Mouse (Mus musculus) heart, postnatal 36 days (tissue): ENCODE measurements around the gene Timp3. TPM values are rescaled to one million over a fixed set of nuclear protein-coding genes. Genes with fewer than 3 reads are reported as not detected.

Experiments
- DNase-seq, 2 experiments: peaks; one replicate each; pipeline ENCODE4 v3.0.0; 2021 to 2022
- intact Hi-C: fragments of 180-260 bp; cut with DNase I; formaldehyde crosslinking; loops from one replicate; pipeline ENCODE4 v1.15.1; 2025
- total RNA-seq, 2 experiments: library from RNA; stranded (reverse); gene quantifications; 2 replicates each; pipeline ENCODE4 v1.2.3; 2021

Timp3 gene
- total RNA-seq, 2 experiments from 2014 or later, result 165 to 209 TPM

DNA sequence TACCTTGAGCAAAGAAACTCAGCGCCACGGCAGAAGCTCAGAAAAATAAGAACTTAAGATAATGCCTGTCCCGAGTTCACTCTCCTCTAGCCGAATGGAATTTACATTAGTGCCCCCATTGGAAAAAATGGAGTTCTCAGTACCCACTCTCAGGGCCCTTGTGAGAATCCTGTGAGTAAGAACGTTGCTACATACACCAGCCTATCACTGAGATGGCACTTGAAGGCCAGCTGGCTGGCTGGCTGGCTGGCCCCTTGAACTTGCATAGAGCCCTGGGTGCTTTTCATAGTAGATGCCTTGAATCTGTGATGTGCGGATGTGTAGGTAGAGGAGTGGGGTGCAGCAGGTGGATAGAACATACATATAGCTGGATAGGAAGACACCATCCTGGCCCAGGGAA is 43.2 kb downstream of the Timp3 start:
- DNase-seq, result no peak
- intact Hi-C loops, result no loop called here

DNA sequence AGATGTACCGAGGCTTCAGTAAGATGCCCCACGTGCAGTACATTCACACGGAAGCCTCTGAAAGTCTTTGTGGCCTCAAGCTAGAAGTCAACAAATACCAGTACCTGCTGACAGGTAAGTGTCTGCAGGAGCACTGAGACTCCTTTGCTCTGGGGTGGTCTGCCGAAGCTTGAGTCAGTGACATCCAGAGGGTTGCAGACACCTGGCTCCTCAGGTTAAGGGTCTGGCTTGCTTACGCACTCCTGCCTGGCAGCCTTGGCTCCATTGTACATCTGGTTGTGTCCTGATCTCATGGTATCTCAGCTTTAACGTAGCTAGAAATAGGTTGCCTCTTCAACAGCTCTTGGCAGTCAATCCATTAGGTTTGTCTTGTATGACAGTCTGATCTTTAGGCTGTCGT is 43.8 kb downstream of the Timp3 start:
- intact Hi-C loops, result no loop called here

DNA sequence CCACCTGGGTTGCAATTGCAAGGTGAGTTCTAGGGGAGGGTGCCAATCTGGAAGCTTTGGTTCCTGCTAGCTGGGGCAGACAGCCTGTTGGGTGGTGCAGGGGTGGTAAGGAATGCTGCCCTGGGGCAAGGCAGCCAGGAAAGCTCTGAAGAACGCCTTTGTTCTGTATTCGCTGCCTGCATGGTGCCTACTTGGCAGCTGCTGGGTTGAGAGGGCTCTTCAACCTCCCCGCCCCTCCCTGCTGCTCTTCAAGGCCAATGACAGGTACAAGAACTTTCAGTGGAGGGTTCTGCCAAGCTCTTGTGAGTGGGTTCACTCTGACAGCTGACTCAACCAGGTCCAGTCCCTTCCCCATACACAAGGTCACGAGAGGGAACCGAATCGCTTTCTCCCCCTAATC is 44.5 kb downstream of the Timp3 start:
- DNase-seq, result no peak
- intact Hi-C loops, result no loop called here

More for the DNA sequence above, 43.8 kb downstream of the Timp3 start:
- DNase-seq, result no peak

DNA sequence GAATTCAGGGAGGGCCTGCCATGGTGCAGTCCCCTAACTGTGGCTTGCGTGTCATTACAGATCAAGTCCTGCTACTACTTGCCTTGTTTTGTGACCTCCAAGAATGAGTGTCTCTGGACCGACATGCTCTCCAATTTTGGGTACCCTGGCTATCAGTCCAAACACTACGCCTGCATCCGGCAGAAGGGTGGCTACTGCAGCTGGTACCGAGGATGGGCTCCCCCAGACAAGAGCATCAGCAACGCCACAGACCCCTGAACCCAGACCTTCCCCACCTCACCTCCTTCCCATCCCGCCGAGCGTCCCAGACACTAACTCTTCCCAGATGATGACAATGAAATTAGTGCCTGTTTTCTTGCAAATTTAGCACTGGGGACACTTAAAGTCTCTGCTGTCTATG is 45.5 kb downstream of the Timp3 start:
- DNase-seq, result no peak
- intact Hi-C loops, result no loop called here

DNA sequence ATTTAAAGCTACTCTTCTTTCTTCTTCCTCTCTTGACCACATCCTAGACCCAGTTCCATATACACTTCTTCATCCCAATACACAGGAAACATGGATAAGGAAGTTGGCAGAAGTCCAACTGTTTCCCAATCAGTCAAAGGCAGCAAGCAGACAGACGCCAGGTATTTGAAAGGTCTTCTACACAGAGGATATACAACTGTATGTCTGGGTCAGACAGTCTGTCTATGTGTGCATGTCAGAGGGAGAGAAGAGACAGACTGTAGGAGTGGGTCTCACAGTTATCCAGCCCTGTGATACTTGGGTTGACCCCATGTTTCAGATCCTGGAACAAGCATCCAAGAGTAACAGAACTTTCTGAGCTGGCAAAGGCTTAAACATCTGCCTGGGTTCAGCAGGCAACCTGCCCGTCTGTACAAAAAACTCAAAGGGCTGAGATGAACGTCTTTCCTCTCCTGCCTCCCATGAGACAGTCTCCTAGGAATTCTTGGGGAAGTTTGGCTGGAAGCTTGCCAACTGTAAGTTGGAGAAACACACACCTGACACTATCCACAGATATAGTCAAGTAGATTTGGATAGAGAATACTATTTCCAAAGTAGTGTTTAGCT is 46.2 kb downstream of the Timp3 start:
- intact Hi-C loops, result no loop called here
- no peak for DNase-seq

DNA sequence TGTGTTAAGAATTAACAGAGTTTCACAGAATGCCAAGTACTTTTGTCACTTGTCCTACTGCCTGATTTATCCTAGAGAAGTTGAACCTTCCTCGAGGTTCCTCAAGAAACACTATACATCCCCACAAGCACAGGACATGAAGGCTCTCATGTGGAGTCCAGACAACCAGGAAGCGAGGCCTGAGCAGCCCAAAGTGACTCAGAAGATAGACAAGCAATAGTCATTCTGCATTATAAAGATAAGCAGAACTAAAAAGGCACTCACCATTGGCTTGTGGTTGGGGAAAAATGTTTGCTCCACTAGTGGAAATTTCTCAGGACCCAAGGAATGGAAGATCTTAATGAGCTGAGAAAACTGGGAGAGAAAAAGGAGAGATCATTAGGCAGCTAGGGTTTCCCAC is 51.1 kb downstream of the Timp3 start:
- DNase-seq, result no peak
- intact Hi-C loops, result loop anchor here (5.0 kb wide), 1 partner anchor 284 kb away; no protein-coding TSS in a partner anchor

DNA sequence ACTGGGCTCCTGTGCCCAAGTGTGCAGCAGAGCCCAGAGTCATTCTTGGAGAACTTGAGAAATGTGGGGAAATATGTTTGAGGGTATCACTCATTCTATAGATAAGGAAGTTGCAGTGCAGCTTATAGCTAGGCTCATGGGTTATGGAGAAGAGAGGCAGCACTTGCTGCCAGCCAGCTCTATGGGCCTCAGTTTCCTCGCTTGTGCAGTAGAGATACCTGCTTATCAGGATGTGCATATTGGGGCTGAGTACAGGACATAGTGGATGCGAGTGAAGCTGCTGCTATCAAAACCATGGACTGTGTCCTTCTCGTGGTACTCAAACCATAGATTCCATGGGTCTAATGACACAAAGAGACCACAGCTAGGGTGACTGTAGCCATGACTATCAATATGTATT is 52.3 kb downstream of the Timp3 start:
- DNase-seq, result no peak
- intact Hi-C loops, result loop anchor here (5.0 kb wide), 1 partner anchor 285 kb away; no protein-coding TSS in a partner anchor

DNA sequence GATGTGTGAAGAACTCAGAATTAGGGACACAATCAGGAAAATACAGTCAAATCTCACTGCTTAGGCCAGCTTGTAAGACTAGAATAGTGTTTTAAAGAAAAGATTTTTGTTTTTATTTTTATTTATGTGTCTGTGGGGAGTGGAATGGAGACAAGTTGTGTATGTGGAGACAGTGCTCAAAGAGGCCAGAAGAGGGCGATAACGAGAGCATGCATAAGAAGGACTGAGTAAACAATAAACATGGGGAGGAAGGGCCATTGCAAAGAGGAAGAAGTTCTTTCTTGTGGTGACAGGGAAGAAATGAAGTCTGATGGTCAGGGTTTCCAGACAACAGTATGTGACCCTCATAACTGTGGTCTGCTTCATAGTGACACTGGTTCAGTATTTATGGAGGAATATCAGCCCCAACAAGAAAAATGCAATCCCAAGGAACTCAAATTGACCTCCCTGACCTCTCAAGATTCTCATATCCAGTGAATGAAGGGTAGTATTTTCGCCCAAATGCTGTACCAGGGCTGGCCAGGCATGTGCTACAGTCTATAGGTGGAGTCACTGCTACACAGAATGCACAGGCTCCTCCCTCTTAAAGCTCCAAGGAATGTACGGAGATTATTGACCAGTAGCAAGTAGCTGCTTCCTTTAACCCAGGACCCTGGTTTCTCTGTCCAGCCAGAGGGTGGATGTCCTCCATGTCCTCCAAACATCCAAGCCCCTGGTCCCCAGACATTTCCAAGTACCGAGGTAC is 56.8 kb downstream of the Timp3 start:
- no peak for DNase-seq
- intact Hi-C loops, result loop anchor here (2.0 kb wide), 1 partner anchor 96 kb away; no protein-coding TSS in a partner anchor

DNA sequence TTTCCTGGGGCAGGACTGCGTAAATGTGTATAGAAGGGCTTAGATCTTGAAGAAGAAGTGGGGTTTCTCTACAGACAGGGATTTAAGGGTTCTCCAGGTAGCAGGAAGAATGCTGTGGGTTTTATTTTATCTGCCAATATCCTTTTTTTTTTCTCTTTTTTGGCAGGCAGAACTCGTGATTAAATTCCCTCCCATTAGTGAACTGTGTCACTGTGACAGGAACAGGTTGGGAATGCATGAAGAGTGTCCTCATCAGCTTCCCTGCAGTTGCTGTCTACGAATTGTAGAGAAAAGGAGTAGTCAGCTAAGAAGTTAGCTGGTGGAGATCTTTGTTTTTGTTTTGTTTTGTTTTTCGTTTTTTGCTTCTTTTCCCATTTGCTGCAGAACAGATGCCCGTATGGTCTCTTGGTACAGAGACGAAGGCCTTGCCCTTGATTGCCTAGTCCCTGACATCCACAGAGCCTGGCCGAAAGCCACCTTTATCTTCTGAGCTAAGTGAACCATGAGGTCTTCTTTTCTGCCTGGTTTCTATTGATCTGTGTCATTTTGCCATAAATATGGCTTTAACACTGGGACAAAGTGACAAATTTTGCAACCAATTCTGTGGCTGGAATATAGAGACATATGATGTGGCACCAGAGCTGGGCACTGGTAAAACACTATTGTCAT is 58.3 kb downstream of the Timp3 start:
- DNase-seq, result no peak
- intact Hi-C loops, result no loop called here

DNA sequence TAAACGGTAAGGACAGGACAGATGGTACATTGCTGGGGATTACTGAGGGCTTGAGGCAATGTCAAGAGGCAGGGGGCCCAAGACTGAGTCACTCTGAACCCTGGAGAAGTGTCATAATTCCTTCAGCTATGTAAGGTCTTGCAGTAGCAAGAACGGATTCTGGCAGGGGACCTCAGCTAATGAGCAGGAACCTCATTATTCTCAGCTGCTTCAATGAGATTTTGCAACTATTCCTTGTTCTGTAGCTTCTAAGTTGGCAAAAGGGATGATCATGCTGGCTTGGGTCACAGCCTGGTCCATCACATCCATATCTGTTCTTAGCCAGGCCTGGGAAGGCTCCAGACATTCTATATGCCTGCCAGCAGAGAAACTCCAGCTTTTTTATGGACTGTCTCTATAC is 59.0 kb downstream of the Timp3 start:
- intact Hi-C loops, result no loop called here
- no peak for DNase-seq

DNA sequence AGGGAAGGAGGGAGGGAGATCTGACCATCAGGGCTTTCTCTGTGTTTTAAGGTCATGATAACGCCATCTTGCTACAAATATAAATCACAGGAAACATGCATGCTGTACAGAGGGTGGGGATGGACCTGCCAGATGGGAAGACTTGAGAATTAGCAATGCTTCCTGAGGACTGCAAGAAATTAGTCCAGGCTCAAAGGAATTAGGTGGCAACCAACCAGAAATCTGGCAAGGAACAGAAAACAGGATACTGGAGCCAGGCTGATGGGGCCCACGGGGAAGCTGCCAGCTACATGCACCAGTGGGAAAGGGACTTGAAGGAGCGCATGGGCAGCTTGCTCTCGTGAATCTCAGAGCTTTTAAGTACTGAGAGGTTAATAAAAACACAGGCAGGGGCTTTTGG is 59.5 kb downstream of the Timp3 start:
- intact Hi-C loops, result no loop called here

DNA sequence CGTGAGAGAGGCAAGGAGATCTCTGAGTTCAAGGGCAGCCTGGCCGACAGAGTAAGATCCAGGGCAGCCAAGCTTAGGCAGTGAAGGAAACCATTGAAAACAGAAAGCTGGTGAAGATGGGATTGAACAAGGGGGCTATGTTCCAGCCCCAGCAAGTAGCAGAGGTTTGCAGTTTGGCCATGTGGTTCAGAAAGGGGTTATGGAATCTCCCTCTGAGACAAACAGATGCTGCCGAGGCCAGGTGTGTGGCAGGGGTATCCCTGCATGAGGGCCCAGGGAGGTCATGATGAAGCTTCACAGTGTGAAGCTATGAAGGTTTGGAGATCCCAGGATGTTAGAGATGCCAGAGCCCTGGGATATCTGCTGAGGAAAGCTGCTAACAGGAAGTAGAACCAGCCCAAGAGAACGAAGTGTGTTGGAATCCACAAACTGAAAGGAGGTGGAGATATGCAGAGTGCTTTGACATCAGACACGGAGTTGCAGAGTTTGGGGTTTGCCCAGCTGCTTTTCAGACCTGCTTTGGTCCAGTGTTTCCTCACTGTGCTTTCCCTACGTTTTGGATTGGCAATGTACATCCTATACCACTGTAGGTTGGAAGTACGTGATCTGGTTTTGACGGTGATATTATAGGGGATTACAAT is 63.6 kb downstream of the Timp3 start:
- intact Hi-C loops, result no loop called here
- DNase-seq, result no peak

More for the DNA sequence above, 59.5 kb downstream of the Timp3 start:
- no peak for DNase-seq

DNA sequence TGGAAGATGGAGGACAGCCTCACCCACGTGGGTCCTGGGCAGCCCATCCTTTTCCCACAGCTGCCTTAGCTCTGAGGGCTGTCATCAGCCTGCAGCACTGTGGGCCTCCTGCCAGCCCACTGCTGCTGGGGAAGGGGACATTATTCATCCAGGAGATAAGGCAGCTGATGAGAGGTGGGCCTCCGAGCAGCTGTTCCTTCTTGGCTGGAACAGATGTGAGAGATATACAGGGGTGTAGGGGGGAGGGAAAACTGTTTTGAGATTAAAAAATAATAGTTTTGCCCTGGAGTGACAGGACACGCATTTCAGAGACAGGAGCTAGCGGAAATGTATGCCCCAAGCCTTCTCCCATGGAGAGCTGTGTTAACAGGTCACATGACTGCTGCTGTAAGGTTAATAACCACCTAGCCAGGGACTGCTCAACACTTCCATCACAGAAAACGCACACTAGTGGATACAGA is 65.5 kb downstream of the Timp3 start:
- intact Hi-C loops, result no loop called here
- DNase-seq, result peak; percentile 63 to 70

DNA sequence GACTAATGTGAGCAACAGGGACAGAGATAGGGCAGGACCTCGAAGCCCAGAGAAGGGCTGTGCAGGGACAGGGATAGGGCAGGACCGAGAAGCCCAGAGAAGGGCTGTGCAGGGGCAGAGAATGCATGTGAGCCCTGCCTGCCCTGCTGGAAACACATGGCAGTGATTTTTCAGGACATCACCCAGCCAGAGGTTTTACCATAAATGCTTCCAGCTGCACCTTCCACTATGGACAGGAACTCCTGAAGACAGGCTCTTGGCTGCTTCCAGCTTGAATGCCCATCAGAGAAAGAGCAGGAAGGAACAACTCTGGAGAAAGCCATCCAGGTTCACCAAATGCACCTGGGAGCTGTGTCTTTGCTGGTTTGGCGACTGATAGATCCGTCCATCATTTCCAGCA is 67.2 kb downstream of the Timp3 start:
- DNase-seq, result no peak
- intact Hi-C loops, result no loop called here

DNA sequence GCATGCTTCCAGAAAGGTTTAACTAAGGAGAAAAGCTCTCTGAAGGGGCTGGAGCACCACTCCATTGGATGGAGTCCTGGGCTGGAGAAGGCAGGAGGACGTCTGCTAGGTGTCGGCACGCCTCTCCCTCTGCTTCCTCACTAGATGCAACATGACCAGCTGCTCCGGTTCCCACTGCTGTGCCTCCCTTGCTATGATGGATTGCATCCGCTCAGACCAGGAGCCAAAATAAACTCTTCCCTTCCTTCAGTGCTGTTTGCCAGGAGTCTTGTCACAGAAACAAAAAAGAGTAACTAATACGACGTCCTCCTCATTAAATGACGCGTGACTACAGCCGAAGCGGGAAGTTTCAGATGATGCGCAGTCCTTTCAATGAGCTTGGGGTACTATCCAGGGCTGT is 68.6 kb downstream of the Timp3 start:
- DNase-seq, result peak in 1 of 2 experiments; percentile 23
- intact Hi-C loops, result no loop called here

DNA sequence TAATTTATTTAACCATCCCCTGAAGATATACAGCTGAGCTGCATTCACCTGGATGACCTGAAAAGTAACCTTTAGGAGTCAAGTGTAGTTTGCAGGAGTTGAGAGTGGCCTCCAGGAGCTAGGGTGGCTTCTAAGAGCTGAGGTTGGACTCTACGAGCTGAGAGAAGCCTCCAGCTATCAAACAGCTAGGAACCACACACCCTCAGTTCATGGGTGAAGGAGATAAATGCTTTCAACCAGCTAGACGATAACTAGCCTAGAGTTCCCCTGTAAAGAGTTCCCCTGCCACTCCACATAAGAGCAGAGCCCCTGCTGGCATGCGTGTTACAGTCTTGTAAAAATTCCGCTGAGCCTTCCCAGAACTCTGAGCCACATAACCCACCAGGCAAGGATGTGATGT is 69.2 kb downstream of the Timp3 start:
- DNase-seq, result no peak
- intact Hi-C loops, result no loop called here

DNA sequence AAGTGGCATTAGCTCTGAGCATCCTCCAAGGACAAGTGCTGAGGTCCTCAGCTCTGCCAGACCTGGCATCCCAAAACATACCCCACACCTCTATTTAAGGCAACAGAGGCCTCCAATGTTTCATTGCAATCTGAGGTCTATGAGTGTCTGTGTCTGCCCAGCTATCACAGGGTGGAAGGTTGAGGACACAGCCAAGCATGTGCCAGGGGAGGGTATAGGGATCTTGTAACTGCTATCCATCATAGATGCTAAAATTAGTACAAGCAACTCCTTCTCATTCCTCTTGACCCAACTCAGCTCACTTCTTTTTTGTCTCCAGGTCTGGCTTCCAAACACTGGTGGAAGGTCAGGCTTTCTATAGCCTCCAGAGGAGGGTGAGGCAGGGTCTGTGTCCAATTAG is 71.4 kb downstream of the Timp3 start:
- no peak for DNase-seq
- intact Hi-C loops, result no loop called here

DNA sequence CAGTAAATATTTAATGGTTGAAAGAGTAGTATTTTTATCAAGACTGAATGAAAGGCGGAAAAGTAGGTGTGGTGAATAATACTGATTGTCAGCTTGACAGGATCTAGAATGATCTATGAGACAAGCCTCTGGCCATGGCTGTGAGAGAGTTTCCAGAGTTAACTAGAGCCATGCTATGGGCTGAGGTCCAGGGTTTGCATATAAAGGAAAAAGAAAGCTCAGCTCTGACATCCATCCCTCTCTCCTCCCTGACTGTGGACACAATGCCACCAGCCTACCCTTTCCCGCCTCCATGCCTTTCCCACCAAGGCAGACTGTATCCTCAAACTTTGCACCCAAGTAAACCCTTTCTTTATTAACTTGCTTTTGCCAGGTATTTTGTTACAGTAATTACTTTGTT is 73.9 kb downstream of the Timp3 start:
- intact Hi-C loops, result no loop called here
- no peak for DNase-seq

DNA sequence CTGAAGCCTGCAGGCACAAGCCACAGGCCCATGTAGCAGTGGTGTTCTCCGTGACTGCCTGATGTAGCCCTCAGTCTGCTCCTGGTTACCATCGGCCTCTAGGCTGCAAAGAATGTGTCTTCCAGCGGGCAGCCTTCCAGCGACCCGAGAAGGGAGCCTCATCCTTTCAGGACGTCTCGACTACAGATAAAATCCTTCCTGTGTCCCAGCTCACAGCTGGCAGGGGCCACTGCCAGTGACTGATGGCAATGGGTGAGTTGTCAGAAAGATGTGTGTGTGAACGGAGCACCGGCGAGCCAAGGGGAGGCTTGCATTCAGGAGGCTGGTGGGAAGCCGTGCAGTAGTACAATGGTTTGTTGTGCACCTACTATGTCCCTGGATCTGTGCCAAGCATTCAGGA is 75.7 kb downstream of the Timp3 start:
- no peak for DNase-seq
- intact Hi-C loops, result no loop called here

DNA sequence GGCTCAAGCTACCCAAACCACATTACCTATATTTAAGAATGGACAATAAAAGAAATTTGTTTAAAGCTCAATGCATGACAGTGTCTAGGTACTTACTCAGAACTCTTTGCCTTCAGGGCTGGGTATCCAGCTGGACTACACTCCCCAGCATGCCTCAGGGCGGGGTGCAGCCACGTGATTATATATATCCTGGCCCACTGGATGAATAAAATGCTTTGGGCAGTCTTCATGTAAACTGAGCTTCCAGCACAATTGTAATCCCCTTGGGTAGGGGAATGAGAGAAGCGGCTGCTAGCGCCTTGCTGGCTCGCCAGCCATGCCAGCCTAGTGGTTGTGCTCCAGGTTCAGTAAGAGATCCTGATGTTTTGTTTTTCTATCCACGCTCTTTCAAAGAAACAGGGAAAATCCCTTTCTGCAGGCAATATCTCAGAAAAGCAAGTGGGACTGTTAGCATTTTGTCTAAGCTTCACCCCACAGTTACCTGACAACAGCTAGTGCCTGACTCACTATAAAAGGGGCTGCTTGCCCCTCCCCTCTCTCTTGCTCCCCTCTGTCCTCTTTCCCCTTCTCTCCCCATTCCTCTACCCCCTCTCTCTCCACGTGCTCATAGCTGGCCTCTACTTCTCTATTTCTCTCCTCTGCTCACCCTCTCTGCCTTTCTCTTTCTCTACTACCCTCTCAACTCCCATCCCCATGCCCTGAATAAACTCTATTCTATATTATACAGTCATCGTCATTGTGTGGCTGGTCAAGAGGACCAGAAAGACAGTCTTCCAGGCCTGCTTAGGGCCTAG is 76.4 kb downstream of the Timp3 start:
- intact Hi-C loops, result no loop called here
- no peak for DNase-seq
